Mouse (Mus musculus) frontal cortex, postnatal 14 days (tissue): ENCODE measurements around the gene Nos1ap.

Source experiments
- DNase-seq, 2 experiments: peaks; one replicate each; pipeline ENCODE4 v3.0.0; 2022; ENCODE audit warnings: low spot score in 2 of 2

Nos1ap gene

DNA sequence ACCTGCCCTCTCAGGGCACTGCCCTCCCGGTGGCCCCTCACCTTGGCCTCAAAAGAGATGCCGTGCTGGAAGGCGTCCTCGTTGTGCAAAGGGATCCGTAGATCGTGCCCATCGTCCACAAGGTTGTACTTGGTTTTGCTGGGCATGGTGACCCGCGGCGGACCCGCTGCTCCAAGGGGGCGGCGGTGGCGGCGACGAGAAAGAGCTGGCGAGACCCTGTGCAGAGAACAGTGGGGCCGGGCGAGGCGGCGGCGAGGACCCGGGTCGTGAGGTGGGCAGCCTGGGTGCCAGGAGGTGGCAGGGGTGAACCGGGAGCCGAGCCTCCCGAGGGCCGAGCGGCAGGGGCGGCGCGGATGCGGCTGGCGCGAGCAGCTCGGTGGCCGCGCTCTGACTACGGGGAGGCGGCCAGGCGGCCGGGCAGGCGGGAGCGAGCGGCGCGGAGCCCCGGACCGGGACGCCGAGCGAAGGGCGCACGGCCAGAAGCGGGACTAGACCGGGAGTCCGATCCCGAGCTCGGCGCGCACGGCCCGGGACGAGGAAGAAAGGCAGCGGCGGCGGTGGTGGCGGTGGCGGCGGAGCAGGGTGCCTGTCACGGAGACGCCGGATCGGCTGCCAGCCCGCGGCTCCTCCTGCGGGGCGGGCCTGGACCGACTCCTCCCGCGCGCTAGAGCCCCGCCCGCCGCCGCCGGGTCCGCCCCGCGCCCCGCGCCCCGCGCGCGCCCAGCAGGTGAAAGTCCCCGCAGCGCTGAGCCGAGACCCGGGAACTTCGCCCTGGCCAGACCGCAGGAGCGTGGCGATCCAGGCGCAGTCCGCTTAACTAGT lies at the start of gene Nos1ap:
TSS of gene Nos1ap (minus strand) at position 643 of the 822 bp plus-strand sequence.
- DNase-seq: peak; percentile 45 to 77

DNA sequence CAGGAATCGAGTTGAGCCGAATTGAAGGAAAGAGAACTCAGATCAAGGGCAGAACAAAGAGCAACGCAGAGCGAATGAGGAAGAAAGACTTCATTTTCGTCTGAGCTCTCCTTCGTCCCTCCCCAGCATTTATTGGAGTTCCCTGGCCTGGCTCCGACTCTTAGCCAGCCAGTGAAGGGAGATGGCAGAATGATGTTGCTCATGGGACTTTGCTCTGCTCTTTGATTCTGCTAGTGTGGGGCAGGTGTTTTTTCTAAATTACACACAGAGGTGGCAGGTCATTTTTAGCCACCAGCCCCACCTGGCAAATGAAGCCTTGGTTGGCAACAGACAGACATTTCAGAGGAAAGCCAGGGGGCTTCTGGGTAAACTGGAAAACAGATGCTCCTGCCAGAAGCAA lies 49.3 kb upstream of the Nos1ap start:
- DNase-seq: no peak

DNA sequence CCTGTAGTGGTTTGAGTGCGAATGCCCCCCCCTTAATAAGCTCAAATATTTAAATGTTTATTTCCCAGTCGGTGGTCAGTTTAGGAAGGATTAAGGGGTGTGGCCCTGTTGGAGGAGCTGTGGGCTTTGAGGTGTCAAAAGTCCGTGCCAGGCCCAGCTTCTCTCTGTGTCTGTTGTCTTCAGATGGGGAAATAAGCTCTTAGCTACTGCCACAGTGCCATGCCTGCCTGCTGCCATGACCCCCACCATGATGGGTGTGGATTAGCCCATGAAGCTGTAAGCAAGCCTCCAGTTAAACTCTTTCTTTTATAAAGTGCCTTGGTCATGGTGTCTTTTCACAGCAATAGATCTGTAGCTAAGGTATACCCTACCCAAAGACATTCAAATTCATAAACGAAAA lies 43.2 kb upstream of the Nos1ap start:
- DNase-seq: no peak

DNA sequence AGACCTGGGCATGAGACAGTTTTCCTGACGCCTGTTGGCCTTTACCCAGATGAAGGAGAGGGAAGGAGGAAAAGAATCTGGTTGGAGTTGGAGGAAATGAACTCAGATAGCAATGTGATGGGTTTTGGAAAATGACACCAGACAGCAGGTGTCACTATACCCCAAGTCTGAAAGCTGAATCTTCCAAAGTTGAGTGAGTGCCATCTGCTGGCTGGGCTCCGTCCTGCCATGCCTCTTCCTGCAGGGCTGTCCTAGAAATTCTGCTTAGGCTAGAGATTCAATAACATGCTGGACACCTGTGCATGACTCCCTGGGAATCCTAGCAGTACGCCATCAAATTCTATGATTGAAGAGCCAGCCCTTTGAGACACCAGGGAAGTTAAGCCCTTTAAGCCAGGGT lies 42.7 kb upstream of the Nos1ap start:
- peak; percentile 47 to 76 for DNase-seq

DNA sequence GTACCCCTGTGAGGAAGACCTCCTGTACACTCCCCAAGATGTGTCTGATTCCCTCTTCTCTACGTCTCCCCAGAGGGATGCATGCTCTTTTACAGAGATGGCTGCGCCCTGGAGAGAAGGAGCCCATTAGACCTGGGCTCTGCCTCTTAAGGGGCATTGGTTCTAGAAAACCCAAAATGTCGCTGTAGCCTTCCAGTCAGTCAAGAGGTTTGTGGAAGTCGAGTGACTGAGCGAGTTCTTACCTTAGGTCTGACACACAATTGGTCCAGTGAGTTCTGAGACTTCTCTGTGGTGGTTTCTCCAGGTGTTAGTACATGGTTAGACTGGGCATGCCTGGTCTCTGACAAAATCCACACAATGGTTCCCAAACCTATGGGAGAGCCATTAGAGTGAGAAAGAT lies 41.9 kb upstream of the Nos1ap start:
- DNase-seq: no peak

DNA sequence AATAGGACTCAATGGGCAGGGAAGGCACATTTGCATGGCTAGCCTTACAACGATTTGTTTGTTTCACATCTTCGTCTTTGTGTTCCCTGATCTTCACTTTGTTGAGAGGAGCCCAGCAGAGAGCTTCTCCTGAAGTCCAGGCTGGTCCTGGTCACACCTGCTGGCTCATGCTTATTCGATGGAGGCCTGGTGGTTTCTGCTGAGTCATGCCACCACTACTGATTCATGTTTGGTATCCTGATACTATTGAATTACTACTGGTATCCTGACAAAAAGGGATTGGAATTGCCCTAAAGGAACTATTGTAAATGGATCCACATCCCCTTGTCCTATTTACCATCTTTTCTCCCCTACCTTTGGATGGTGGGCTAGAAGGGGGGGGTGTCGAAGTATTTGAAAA lies 40.8 kb upstream of the Nos1ap start:
- DNase-seq: no peak

DNA sequence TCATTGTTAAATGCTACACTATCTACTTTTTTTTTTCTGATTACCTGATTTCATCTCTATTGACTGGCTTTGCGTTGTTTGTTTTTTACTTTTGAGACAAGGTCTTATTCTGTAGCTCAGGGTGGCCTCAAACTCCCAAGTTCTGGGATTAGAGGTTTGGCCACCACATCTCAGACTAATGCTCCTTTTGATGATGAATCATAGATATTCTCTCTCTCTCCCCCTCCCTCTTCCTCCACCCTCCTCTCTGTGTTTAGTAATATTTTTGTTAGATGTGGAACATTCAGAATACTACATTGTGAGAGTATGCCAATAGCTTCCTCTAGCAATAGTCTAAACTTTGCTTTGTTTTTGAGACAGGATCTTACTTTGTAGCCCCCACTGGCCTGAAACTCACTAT lies 33.8 kb upstream of the Nos1ap start:
- DNase-seq: no peak

DNA sequence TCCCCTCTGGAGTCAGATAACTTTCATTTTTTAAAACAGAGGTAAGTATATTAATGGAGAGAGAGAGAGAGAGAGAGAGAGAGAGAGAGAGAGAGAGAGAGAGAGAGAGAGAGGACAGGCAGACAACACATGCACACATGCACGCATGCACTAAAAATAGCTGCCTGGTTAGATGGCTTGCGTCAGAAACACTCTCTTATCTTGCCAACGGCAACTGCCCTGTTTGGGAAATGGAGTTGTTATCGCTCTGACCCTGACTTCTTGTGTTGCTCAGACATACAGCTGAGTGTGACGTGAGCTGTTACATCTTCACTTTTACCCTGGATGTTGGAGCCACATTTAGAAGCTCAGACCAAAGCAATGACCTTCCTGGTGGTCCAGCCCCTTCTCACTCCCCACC lies 33.3 kb upstream of the Nos1ap start:
- no peak for DNase-seq

DNA sequence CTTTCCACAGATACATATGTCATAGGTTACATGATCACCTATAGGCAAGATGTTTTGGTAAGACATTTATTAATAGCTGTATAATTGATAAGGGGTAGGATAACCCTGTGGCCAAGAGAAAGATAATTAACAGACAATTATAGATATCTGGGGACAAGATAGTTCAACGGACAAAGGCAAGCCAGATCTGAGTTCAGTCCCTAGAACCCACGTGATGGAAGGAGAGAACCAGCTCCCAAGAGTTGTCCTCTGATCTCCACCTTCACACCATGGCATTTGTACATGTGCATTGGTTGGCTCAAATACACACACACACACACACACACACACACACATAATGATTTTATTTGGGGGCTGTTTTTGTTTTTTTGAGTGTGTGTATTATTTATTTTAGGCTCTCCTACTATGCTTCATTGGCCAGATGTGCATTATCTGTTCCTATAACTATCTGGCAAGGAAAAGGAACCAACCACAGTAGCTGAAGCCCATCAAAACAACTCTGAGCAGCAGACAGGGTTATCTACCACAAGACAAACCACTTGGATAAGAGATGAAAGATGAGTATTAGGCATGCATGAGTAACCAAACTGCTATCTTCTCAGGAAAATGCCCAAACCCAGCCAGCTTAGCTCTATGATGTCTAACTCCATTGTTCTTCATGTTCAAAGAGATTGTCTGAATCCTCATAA lies 30.2 kb upstream of the Nos1ap start:
- no peak for DNase-seq

DNA sequence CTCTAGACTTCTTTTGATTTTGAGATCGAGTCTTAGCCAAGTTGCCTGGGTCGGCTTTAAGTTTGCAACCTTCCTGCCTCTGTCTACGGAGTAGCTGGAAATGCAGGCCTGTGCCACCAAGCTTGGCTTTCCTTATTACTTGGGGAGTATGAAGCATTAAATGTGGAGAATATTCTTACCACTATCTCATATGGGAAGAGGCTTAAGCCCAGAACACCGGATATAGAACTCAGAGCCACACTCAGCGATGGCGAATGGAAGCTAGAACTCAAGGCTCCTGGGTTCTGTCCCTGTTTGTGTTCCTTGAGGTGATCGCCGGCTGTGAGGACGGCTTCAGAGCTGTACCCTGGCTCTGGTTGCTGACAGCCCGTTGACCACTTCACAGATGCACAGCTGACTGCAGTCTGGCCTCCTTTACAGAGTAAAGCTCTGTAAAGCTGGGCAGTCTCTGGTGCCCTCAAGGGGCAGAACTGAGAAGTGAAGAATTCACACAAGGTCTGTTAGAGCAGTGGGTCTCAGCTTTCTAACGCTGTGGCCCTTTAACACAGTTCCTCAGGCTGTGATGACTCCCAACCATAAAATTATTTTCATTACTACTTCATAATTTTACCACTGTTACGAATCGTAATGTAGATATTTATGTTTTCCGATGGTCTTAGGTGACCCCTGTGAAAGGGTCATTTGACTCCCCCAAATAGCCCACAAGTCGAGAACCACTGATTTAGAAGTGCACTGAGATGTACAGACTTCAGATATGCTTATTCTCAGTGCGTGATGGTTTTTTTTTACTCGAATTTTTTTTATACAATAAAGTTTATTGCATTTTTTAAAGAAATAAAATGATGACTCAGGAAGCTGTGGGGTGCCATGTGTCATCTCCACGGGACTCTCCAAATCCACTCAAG lies 23.6 kb upstream of the Nos1ap start:
- DNase-seq: peak; percentile 50 to 69

DNA sequence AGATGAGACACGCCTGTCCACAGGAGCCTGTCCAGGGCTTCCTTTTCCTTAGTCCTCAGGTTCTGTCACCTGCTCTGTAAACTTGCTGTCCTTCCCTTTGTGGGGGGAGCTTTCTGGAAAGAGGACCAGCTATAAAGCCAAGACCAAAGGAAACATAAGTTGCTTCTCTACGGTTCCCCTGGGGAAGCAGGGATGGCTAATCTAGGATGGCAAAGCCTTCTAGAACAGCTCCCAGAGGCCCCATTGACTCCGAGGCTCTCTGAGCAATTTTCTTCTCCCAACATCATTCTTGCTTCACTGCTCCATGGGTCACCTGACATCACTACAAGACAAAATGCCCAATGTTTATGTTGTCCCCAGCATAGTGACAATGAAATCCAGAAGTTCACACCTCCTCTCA lies 22.0 kb upstream of the Nos1ap start:
- no peak for DNase-seq

DNA sequence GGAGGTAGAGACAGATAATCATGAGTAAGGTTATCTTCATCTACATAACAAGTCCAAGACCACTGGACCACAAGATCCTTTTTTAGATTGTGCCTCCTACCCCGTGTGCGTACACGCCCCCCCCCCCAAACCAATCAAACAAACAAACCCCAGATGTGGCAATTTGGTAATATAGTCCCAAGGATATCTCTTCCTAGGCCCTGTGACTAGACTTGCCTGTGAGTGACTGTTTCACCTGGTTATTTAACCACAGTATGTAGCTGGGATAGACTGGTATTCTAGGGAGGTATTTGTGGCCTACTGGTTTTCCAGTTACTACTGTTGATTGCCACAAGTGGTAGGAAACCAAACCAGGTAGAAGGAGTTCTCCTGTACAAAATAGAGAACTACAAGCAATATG lies 21.0 kb upstream of the Nos1ap start:
- DNase-seq: no peak

DNA sequence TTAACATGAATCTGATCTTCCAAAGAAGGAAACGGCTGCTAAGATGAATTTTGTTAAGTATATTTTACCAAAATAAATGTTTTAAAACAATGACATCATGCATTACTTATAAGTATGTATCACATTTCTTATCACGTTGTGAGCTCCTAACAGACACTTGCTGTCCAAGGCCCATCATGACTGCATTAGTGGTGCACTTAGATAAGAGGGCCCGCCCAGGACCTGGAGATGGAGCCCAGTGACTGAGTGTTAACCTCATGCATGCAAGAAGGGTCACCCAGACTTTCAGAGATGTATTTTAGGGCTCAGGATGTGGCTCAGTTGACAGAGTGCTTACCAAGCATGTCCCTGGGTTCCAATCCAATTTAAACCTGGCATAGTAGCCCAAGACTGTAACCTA lies 20.6 kb upstream of the Nos1ap start:
- DNase-seq: no peak

DNA sequence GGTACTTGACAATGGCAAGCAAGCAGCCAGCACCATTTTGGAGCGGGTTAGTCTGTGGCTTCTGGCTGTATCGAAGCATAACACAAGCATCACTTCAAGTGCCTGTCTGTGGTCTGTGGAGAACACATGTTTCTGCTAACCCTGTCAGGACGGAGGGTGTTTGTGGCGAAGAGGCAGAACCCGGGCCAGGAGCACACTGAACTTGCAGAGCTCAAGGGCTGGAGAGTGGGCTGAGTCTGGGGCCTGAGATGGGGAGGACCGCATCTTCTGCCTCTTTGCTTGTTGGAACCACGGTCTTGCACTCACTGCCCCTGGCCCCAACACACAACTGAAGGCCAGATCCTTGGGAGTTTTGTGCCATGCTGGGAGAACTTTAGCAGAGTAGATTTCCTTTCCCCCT lies 20.2 kb upstream of the Nos1ap start:
- DNase-seq: no peak

DNA sequence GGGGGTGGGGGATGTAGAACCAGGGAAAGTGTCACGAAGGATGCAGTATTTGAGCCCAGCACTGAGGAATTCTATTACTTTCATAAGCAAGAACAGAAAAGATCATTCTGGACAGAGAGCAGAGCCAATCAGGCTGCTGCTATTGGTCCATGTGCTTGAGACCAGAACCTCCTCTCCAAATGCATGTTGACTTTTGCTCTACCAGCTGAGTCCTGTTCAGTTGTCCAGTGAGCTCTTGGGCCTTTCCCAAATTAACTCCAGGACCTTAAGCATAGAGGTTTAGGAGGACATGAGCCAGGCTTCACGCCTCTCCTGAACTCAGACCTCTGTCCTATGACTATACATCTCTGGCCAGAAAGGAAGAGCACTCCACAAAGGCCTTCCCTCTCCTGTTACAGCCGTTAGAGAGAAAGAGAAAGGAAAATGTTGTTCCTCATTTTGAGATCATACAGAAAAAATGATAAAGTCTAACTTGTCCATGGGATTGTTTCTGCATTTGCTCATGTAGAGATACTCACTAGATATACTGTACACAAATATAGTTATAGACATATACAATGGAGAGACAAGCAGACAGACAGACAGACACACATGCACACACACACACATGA lies 18.9 kb upstream of the Nos1ap start:
- DNase-seq: no peak

DNA sequence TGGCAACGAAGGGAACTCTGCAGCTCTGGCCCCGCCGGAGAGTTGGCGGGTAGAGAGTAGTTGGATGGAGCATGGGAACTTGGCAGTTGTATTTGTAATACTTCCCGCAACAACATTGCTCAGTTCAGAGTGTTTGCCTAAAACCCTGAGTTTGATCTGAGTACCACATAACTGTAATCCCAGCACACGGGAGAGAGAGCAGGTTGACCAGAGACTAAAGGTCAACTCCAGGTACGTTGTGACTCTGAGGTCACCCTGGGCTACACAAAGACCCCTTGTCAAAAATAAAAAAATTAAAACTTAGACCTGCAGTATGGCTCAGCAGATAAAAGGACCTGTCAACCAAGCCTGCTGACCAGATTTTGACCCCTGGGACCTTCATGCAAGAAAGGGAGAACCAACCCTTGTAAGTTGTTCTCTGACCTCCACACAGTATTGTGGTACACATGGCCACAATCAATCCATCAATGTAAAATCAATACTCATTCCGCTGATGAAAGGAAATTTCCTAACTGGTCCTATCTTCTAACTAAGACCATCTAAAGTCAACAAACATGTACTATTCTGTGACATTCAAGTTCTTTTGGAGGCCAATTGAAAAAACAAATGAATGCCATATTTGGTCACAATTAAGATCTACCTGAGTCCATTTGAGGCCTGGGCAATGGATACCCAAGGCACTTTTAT lies 17.7 kb upstream of the Nos1ap start:
- DNase-seq: no peak

DNA sequence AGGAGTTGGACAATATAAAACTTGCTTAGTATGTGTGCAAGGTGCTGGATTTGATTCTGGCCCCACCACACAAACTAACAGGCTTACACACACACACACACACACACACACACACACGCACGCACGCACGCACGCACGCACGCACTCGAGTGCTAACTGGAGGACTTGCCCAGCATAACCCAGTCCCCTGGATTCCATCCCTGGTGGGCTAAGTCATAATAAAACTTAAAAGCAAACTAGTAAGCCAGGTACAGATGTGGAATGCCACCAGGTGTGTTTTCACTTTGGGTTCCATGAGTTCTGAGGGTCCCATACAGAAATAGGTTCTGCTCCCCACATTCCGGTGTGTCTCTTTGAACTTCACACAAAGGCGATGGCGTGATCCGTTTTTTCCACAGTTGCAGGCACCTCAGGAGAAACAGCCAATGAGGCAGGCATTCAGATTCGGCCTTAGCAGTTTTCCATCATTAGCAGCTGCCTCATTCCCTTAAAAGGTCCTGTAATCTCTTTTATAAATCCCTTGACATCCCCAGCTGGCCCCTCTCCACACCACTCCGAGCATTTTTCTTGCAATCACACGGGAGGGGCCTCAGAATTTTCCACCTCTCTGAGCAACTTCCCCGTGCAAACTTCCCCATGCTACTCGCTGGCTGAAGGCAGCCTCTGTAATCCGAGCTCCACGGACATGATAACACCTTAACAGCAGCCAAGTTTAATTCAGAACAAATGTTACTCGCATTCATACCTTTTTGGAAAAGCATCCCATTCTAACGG lies 15.8 kb upstream of the Nos1ap start:
- no peak for DNase-seq

DNA sequence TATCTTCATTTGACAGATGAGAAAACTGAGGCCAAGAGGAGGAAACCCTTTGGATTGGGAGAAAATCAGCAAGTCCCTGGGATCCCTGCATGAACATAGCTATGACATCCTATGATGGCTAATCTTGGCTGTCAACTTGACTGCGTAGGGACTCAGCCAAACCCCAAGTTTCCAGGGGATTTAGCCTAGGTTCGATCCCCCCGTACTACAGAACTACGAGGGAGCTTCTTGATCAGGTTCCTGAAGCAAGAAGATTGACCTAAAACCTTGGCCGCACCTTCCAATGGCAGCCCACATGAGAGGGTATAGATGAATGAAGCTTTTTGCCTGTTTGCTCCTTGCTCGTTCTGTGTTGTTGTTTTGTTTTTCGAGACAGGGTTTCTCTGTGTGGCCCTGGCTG lies 4.9 kb upstream of the Nos1ap start:
- DNase-seq: no peak

DNA sequence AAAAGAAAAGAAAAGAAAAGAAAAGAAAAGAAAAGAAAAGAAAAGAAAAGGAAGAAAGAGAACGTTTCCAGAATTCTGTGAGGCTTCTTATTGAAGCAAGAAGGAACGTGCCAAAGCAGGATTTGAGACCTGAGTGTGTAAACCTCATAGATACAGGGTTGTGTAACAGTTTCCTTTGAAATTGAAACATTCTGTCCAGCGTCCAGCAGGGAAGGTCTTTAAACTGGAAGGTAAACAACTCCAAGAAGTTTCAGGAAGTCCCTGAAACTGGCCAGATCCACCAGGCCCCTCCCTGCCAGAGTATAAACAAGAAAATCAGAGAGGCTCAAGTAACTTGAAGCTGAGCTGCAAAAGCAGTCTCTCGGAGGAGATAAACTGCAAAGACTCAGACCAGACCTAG lies 870 bp upstream of the Nos1ap start:
- DNase-seq: no peak

DNA sequence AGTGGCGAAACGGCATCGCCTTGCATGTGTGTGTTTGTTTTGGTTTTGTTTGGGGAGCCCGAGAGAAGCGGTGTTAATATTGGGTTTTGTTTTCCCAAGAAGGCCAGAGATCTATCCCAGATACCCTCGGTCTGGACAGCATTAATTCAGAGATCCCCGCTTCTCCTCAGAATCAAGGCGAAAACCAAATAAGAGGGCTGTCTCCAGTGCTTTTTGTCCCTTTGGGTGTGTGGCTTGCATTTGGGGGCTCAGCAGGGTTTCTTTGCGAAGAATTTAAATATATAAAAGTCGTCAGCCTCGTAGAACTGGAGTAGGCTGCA lies 340 bp upstream of the Nos1ap start:
- DNase-seq: no peak

DNA sequence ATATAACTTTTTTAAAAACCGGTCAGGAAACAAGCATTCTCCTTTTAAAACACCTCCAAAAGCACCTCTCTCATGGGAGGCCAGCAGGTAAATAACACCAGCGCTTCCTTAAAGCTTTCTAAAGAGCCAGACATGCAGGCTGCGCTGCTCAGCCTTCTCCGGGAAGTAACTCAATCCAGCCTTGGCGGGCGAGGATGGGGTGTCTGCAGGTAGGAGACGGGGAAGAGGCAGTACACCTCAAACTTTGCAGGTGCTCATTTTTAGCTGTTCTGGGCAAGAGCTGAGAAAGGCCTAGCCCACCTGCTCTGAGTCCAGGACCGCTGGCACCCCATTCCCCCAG lies 812 bp downstream of the Nos1ap start:
- DNase-seq: no peak
